Mouse (Mus musculus) intestine, postnatal 0 days (tissue): ENCODE data around the gene 4833439L19Rik. TPM values are rescaled to one million over a fixed set of nuclear protein-coding genes. Genes with fewer than 3 reads are reported as not detected.

Experiments
- ATAC-seq: fragments of 200-750 bp; cut with Nextera tagmentation; 2 replicates; pipeline ENCODE4 v1.8.0; 2017; ENCODE audit warnings: mild to moderate bottlenecking, moderate TSS enrichment, moderate library complexity
- H3K27ac ChIP-seq: fragments of 300-500 bp; sonication (generic); 2 replicates; pipeline ENCODE4 v1.5.1; 2014; ENCODE audit warnings: mild to moderate bottlenecking, low read depth, low read length, moderate library complexity
- H3K27me3 ChIP-seq: fragments of 300-500 bp; sonication (generic); replicated peaks from 2 replicates; pipeline ENCODE4 v1.6.1; 2014; ENCODE audit warnings: low read length, mixed read lengths; ENCODE audit not compliant: control insufficient read depth, insufficient read depth
- H3K36me3 ChIP-seq: fragments of 300-500 bp; sonication (generic); 2 replicates; pipeline ENCODE4 v1.6.1; 2014; ENCODE audit warnings: mild to moderate bottlenecking, moderate library complexity; ENCODE audit not compliant: control insufficient read depth, insufficient read depth
- H3K4me1 ChIP-seq: fragments of 300-500 bp; sonication (generic); replicated peaks from 2 replicates; pipeline ENCODE4 v1.6.1; 2014; ENCODE audit warnings: antibody characterized with exemption, low read length, mixed read lengths; ENCODE audit not compliant: control insufficient read depth, insufficient read depth
- H3K4me2 ChIP-seq: fragments of 300-500 bp; sonication (generic); replicated peaks from 2 replicates; pipeline ENCODE4 v1.6.1; 2014; ENCODE audit warnings: low read depth, mild to moderate bottlenecking, moderate library complexity
- H3K4me3 ChIP-seq: fragments of 300-500 bp; sonication (generic); 2 replicates; pipeline ENCODE4 v1.5.1; 2014; ENCODE audit warnings: low read depth, low read length
- H3K9ac ChIP-seq: fragments of 300-500 bp; sonication (generic); 2 replicates; pipeline ENCODE4 v1.6.1; 2014; ENCODE audit warnings: mild to moderate bottlenecking, low read depth, low read length
- H3K9me3 ChIP-seq: fragments of 300-500 bp; sonication (generic); 2 replicates; pipeline ENCODE4 v1.6.1; 2016; ENCODE audit warnings: mixed run types; ENCODE audit not compliant: control insufficient read depth
- CTCF ChIP-seq: sonication (generic); IDR thresholded peaks from 2 replicates; pipeline ENCODE4 v1.5.1; 2016; ENCODE audit warnings: low read depth, mild to moderate bottlenecking, control low read depth, antibody characterized with exemption, moderate library complexity
- WGBS: fragments of 180-500 bp; shearing (Covaris S2); extraction: QIAGEN DNeasy Blood & Tissue Kit; methylation state at CpG from one replicate; pipeline ENCODE4 v1.1.7; 2014; 5-methylcytosine and 5-hydroxymethylcytosine counted together
- polyA plus RNA-seq: library from polyadenylated mRNA; unstranded; fragments of >200 nt; fragmentation: Nextera tagmentation; extraction: Ambion mirVana; gene quantifications from 2 replicates; pipeline ENCODE4 v1.2.1, GENCODE M21; 2015

4833439L19Rik gene
- polyA plus RNA-seq, 1 experiment from 2014 or later, result 99.6 TPM

GRCm38 (mm10) chr13:54569282-54569681, 4.0 kb upstream of the 4833439L19Rik start:
- H3K27me3 ChIP-seq, result no peaks in the 10 kb centered on the region
- no peak for TF ChIP-seq CTCF
- H3K4me1 ChIP-seq, result no peaks in the 10 kb centered on the region
- no peak overlapping the region for H3K4me2 ChIP-seq
- no peak overlapping the region for H3K4me3 ChIP-seq
- H3K9me3 ChIP-seq, result no peaks in the 10 kb centered on the region
- no peaks in the 10 kb centered on the region for H3K36me3 ChIP-seq
- H3K27ac ChIP-seq, result no peak overlapping the region
- no peak overlapping the region for H3K9ac ChIP-seq
- ATAC-seq, result no peak
- 55% methylated on average over 1 of the region's 1 CpGs for WGBS

GRCm38 (mm10) chr13:54568380-54568779, 3.1 kb upstream of the 4833439L19Rik start:
- Histone ChIP-seq H3K36me3 (no peaks in the 10 kb centered on the region), H3K4me3 (no peak overlapping the region), H3K4me2 (no peak overlapping the region), H3K9ac (no peak overlapping the region), H3K27me3 (no peaks in the 10 kb centered on the region), H3K4me1 (no peaks in the 10 kb centered on the region), H3K9me3 (no peaks in the 10 kb centered on the region), H3K27ac (no peak overlapping the region)
- WGBS, result 54% methylated on average over 5 of the region's 5 CpGs
- no peak for ATAC-seq
- no peak for TF ChIP-seq CTCF

DNA sequence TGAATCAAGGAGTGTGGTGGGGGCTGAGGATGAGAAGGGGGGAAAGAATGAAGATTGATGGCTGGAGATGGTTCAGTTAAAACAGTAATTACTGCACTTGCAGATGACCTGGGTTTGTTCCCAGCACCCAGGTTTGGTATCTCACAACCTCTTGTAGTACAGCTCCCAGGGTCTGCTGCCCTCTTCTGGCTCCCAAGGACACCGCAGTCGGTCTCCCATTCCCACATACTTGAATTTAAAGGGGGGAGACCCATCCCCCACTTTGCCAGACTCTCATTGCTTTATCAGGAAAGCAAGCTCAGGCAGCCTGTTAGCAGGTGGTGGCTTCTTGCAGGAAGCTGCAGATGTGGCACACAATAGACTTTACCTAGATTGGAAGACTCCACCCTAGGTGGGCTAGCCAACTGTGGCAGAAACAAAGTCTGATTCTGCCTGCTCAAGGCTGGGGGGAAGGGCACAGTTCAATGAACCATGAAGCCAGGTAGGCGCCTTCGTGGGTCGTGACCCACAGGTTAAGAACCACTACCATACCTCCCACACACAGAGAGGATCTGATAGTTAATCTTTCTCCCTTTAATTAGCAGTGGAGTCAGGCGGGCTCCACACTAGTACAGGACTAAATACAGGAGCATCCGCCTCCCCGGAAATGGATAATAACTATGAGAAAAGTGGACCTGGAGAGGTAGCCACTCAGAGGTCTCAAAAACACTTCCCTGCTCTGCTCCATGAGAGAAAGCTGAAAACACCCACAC, 535 bp upstream of the 4833439L19Rik start:
- ATAC-seq, result peak; percentile 41
- no peak overlapping the region for H3K9ac ChIP-seq
- H3K27ac ChIP-seq, result peak overlapping the region; percentile 76

DNA sequence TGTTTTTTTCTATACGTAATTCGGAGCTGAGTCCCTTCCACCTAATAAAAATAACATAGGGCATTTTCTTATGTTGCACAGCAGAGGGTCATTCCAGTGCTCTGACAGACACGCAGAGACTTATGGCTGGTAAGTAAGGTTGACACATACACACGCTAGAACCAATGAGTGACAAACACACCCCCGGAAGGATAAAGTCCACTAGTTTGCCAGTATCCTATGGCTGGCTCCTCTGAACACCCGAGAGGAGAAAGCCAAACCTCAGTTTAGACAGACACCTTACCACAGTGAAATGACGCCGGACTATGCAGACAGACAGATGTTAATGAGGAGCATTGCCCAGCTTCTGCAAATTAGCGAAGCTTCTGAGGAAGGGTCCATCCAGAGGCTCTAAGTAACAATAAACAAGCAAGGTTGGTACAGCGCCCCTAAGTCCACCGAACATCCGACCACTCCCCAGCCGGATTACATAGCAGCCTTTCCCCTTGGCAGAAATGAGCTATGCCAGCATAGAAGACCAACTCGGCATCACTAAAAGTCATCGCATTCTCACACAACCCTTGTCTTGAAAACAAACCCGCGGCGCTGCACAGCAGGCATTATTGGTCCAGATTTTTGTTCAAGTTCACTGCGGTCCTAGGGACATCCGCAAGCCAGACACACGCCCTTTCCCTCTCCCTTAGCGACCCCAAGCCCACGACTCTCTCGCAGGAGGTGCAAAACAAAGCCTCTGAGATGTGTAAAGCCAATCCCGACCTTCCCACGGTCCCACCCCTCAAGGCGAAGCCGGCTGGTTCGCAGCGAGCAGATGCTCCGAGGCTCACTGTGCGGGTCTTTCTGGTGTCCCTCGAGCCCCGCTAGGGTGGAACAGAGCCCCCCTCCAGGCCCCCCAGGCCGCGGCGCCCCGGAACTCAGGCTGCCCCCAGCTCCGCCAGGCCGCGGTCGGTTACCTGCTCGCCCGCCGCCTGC, 719 bp downstream of the 4833439L19Rik start:
- TF ChIP-seq CTCF, result no peak
- Histone ChIP-seq H3K4me3 (peak overlapping the region; percentile 76), H3K4me1 (no peaks in the 10 kb centered on the region), H3K9me3 (no peaks in the 10 kb centered on the region), H3K27ac (peak overlapping the region; percentile 76), H3K4me2 (peak overlapping the region; percentile 80), H3K36me3 (peaks cover 24% of the 10 kb centered on the region), H3K9ac (peak overlapping the region; percentile 90), H3K27me3 (no peaks in the 10 kb centered on the region)
- WGBS, result 6% methylated on average over 45 of the region's 45 CpGs
- peak; percentile 62 for ATAC-seq

More for the DNA sequence above, 535 bp upstream of the 4833439L19Rik start:
- H3K4me1 ChIP-seq, result no peaks in the 10 kb centered on the region
- WGBS, result 40% methylated on average over 8 of the region's 8 CpGs
- peak; percentile 75 for TF ChIP-seq CTCF
- H3K4me2 ChIP-seq, result peak overlapping the region; percentile 80
- no peaks in the 10 kb centered on the region for H3K27me3 ChIP-seq
- peak overlapping the region; percentile 76 for H3K4me3 ChIP-seq
- no peaks in the 10 kb centered on the region for H3K9me3 ChIP-seq
- H3K36me3 ChIP-seq, result peaks cover 12% of the 10 kb centered on the region

- Histone ChIP-seq H3K4me3 (no peak overlapping the region), H3K9ac (no peak overlapping the region), H3K9me3 (no peaks in the 10 kb centered on the region), H3K36me3 (peaks cover 42% of the 10 kb centered on the region), H3K27me3 (no peaks in the 10 kb centered on the region), H3K4me2 (no peak overlapping the region), H3K27ac (no peak overlapping the region), H3K4me1 (no peaks in the 10 kb centered on the region)
- no peak for TF ChIP-seq CTCF
- no peak for ATAC-seq
- WGBS, result 83% methylated on average over 7 of the region's 7 CpGs
These were observed 2.7 kb downstream of the 4833439L19Rik start for GRCm38 (mm10) chr13:54562562-54562961.

DNA sequence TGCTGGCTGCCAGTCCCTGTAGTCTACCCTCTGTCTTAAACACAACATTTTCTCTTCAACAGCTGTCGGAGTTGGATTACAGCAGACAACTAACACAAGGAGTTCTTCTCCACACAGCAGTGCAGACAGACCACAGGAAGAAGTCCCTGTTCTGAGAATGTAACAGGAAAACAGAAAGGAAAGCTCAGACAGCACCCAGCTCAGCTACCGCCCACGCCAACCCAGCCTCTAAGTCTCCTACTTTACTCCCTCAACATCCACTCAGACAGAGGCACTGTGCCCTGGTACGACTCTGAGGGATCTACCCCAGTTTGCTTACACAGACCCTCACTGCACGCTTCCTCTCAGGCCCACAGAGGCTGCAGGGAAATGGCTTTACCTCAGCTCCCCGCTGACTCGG, 4.6 kb downstream of the 4833439L19Rik start:
- ATAC-seq, result no peak
- H3K4me1 ChIP-seq, result no peaks in the 10 kb centered on the region
- WGBS, result 91% methylated on average over 7 of the region's 7 CpGs
- H3K27me3 ChIP-seq, result no peaks in the 10 kb centered on the region
- no peak overlapping the region for H3K4me2 ChIP-seq
- no peak overlapping the region for H3K9ac ChIP-seq
- no peak for TF ChIP-seq CTCF
- H3K27ac ChIP-seq, result no peak overlapping the region
- no peaks in the 10 kb centered on the region for H3K9me3 ChIP-seq
- H3K4me3 ChIP-seq, result no peak overlapping the region
- H3K36me3 ChIP-seq, result peaks cover 61% of the 10 kb centered on the region
